Mouse (Mus musculus) A20 (cell line): ENCODE measurements around the gene Slc35c1.

Experiments
- DNase-seq: peaks from one replicate; pipeline ENCODE4 v3.0.0-alpha.2; 2011; ENCODE audit warnings: low read depth, low spot score

Slc35c1 gene

GRCm38 (mm10) chr2:92434375-92434745 is 26.0 kb downstream of the Slc35c1 start:
- no peak for DNase-seq

- DNase-seq, result peak; percentile 99
These were observed 26.6 kb downstream of the Slc35c1 start, which contains the start of gene Cry2 for GRCm38 (mm10) chr2:92433578-92434374. Cry2 (minus strand) TSS chr2:92434043.

- no peak for DNase-seq
These were observed 27.7 kb downstream of the Slc35c1 start for GRCm38 (mm10) chr2:92432299-92433295.

- DNase-seq, result no peak
These were observed 28.6 kb downstream of the Slc35c1 start for GRCm38 (mm10) chr2:92431611-92432179.

- DNase-seq, result no peak
These were observed 29.4 kb downstream of the Slc35c1 start for GRCm38 (mm10) chr2:92430723-92431541.

- no peak for DNase-seq
These were observed 30.2 kb downstream of the Slc35c1 start for GRCm38 (mm10) chr2:92430089-92430488.

- no peak for DNase-seq
These were observed 32.5 kb downstream of the Slc35c1 start for GRCm38 (mm10) chr2:92427882-92428281.

GRCm38 (mm10) chr2:92426426-92426825 is 33.9 kb downstream of the Slc35c1 start:
- no peak for DNase-seq

- DNase-seq, result no peak
These were observed 35.0 kb downstream of the Slc35c1 start for GRCm38 (mm10) chr2:92425366-92425765.

GRCm38 (mm10) chr2:92424462-92425308 is 35.7 kb downstream of the Slc35c1 start:
- DNase-seq, result no peak

GRCm38 (mm10) chr2:92423702-92424461 is 36.5 kb downstream of the Slc35c1 start:
- DNase-seq, result no peak

GRCm38 (mm10) chr2:92423156-92423555 is 37.2 kb downstream of the Slc35c1 start:
- DNase-seq, result no peak

GRCm38 (mm10) chr2:92422388-92423135 is 37.8 kb downstream of the Slc35c1 start:
- DNase-seq, result peak; percentile 17

GRCm38 (mm10) chr2:92421723-92422387 is 38.5 kb downstream of the Slc35c1 start:
- no peak for DNase-seq

GRCm38 (mm10) chr2:92411705-92412104 is 48.6 kb downstream of the Slc35c1 start:
- DNase-seq, result no peak

- no peak for DNase-seq
These were observed 51.9 kb downstream of the Slc35c1 start for GRCm38 (mm10) chr2:92408309-92409045.

GRCm38 (mm10) chr2:92405687-92406086 is 54.7 kb downstream of the Slc35c1 start:
- DNase-seq, result peak; percentile 21
